Mouse (Mus musculus) monocyte, adult 5-6 weeks (primary cell): ENCODE results near the gene Cyp1a1. TPM values are rescaled to one million over a fixed set of nuclear protein-coding genes. Genes with fewer than 3 reads are reported as not detected.
A peak's percentile ranks its signal among the peaks of the same experiment; 100 is the strongest.

Experiments
- ATAC-seq: fragments of 153-309, 156-312 bp; replicated peaks from 2 replicates; pipeline ENCODE4 v1.8.0; 2017; ENCODE audit warnings: mild to moderate bottlenecking; ENCODE audit not compliant: low TSS enrichment, insufficient number of reproducible peaks, severe bottlenecking, poor library complexity, low FRiP score
- total RNA-seq: library from RNA; stranded (forward); fragments of 200-1000, 200-491, 200-594 nt; gene quantifications from 3 replicates; pipeline ENCODE4 v1.2.3, GENCODE M21; 2017

Gene Cyp1a1
- total RNA-seq, result not detected in 3 replicates

GRCm38 (mm10) chr9:57687751-57688150, at the start of gene Cyp1a1:
TSS of gene Cyp1a1 (plus strand) at chr9:57687928.
- no peak for ATAC-seq

GRCm38 (mm10) chr9:57638651-57639459, 48.9 kb upstream of the Cyp1a1 start:
- peak; percentile 50 for ATAC-seq

- ATAC-seq, result no peak
These were observed 47.9 kb upstream of the Cyp1a1 start for GRCm38 (mm10) chr9:57639661-57640328.

- peak; percentile 63 for ATAC-seq
These were observed 47.3 kb upstream of the Cyp1a1 start for GRCm38 (mm10) chr9:57640384-57640783.

GRCm38 (mm10) chr9:57641022-57641421, 46.7 kb upstream of the Cyp1a1 start:
- ATAC-seq, result no peak

GRCm38 (mm10) chr9:57641775-57642550, 45.8 kb upstream of the Cyp1a1 start:
- ATAC-seq, result no peak

- ATAC-seq, result no peak
These were observed 44.4 kb upstream of the Cyp1a1 start for GRCm38 (mm10) chr9:57643169-57643855.

GRCm38 (mm10) chr9:57643856-57644180, 43.9 kb upstream of the Cyp1a1 start:
- ATAC-seq, result no peak

GRCm38 (mm10) chr9:57644442-57644943, 43.2 kb upstream of the Cyp1a1 start:
- ATAC-seq, result no peak

- ATAC-seq, result peak; percentile 62
These were observed 42.5 kb upstream of the Cyp1a1 start for GRCm38 (mm10) chr9:57644944-57645893.

GRCm38 (mm10) chr9:57646551-57647103, 41.1 kb upstream of the Cyp1a1 start:
- ATAC-seq, result peak; percentile 42

GRCm38 (mm10) chr9:57647286-57648108, 40.2 kb upstream of the Cyp1a1 start:
- ATAC-seq, result no peak

GRCm38 (mm10) chr9:57650130-57650785, 37.5 kb upstream of the Cyp1a1 start:
- ATAC-seq, result peak; percentile 38

GRCm38 (mm10) chr9:57650786-57651311, 36.9 kb upstream of the Cyp1a1 start:
- peak; percentile 15 for ATAC-seq

- ATAC-seq, result peak; percentile 74
These were observed 35.4 kb upstream of the Cyp1a1 start for GRCm38 (mm10) chr9:57652351-57652750.

GRCm38 (mm10) chr9:57652855-57653254, 34.9 kb upstream of the Cyp1a1 start:
- ATAC-seq, result no peak
